Mouse (Mus musculus) left cerebral cortex, adult 8-10 months (tissue): ENCODE measurements around the gene Tmem131. TPM values are rescaled to one million over a fixed set of nuclear protein-coding genes. Genes with fewer than 3 reads are reported as not detected.
A peak's percentile ranks its signal among the peaks of the same experiment; 100 is the strongest.
"Not testable (repeated sequence)": the region's sequence is repeated elsewhere in the genome, so short reads cannot be mapped to it uniquely, and the experiment has no call there.

Source experiments
- DNase-seq, 2 experiments: peaks; one replicate each; pipeline ENCODE4 v3.0.0; 2022; ENCODE audit warnings: low spot score in 2 of 2
- total RNA-seq, 4 experiments: library from RNA; stranded (reverse); gene quantifications; 2 replicates each; pipeline ENCODE4 v1.2.4; 2022

Tmem131 gene
- total RNA-seq, 4 experiments from 2014 or later: 45.8 to 54.3 (median 53.0) TPM

GRCm38 (mm10) chr1:36835593-36835992 is 107.9 kb downstream of the Tmem131 start:
- DNase-seq: no peak

GRCm38 (mm10) chr1:36834090-36834489 is 109.4 kb downstream of the Tmem131 start:
- DNase-seq: no peak

- DNase-seq: no peak
Observed at GRCm38 (mm10) chr1:36830913-36831866, 112.3 kb downstream of the Tmem131 start.

GRCm38 (mm10) chr1:36824356-36824755 is 119.1 kb downstream of the Tmem131 start:
- no peak for DNase-seq

- not testable (repeated sequence) for DNase-seq
Observed at GRCm38 (mm10) chr1:36821918-36822317, 121.5 kb downstream of the Tmem131 start.

GRCm38 (mm10) chr1:36815166-36815565 is 128.3 kb downstream of the Tmem131 start:
- DNase-seq: no peak

- DNase-seq: no peak
Observed at GRCm38 (mm10) chr1:36814271-36814903, 129.1 kb downstream of the Tmem131 start.

GRCm38 (mm10) chr1:36813415-36813814 is 130.1 kb downstream of the Tmem131 start:
- peak in 1 of 2 experiments; percentile 82 for DNase-seq

- no peak for DNase-seq
Observed at GRCm38 (mm10) chr1:36811806-36812205, 131.7 kb downstream of the Tmem131 start.

- no peak for DNase-seq
Observed at GRCm38 (mm10) chr1:36807782-36808565, 135.5 kb downstream of the Tmem131 start.

GRCm38 (mm10) chr1:36807086-36807485 is 136.4 kb downstream of the Tmem131 start:
- no peak for DNase-seq

- no peak for DNase-seq
Observed at GRCm38 (mm10) chr1:36806181-36806905, 137.1 kb downstream of the Tmem131 start.

GRCm38 (mm10) chr1:36804833-36805232 is 138.6 kb downstream of the Tmem131 start:
- no peak for DNase-seq

GRCm38 (mm10) chr1:36804259-36804658 is 139.2 kb downstream of the Tmem131 start:
- DNase-seq: no peak

GRCm38 (mm10) chr1:36800379-36801011 is 143.0 kb downstream of the Tmem131 start:
- no peak for DNase-seq

- DNase-seq: peak; percentile 36 to 76
Observed at GRCm38 (mm10) chr1:36797481-36797880, 146.0 kb downstream of the Tmem131 start.

- no peak for DNase-seq
Observed at GRCm38 (mm10) chr1:36796711-36797110, 146.8 kb downstream of the Tmem131 start.

- DNase-seq: no peak
Observed at GRCm38 (mm10) chr1:36789416-36789815, 154.1 kb downstream of the Tmem131 start.

- no peak for DNase-seq
Observed at GRCm38 (mm10) chr1:36786377-36786776, 157.1 kb downstream of the Tmem131 start.

- DNase-seq: no peak
Observed at GRCm38 (mm10) chr1:36785238-36785641, 158.2 kb downstream of the Tmem131 start.
